Mouse (Mus musculus): Measurements from ENCODE around the gene Ppp6r1. TPM values are rescaled to one million over a fixed set of nuclear protein-coding genes. Genes with fewer than 3 reads are reported as not detected.
"Not testable (repeated sequence)": the region's sequence is repeated elsewhere in the genome, so short reads cannot be mapped to it uniquely, and the experiment has no call there.

Ppp6r1 gene
- total RNA-seq, 4 experiments from 2014 or later: 130 to 139 (median 134) TPM

DNA sequence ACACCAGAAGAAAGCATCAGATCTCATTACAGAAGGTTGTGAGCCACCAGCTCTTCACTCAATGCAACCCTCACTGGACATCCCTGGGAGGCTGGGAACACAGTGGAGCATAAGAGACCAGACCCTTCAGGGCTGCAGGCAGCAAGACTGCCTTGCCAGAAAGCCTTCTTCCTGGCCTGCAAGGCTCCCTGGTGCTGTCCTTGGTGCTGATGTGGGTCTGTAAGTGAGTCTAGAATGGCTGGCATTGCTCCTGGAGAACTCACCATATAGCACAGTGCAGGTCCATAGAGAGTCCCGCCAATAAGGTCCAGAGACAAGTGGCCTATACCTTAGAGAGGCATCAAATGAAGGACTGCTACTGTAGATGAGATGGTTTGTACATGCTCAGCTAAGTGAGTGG, 38.8 kb downstream of the Ppp6r1 start:
- no peak for DNase-seq (ENCODE audit: low spot score in 2 of 2)

GRCm38 (mm10) chr7:4613740-4614403, 44.9 kb downstream of the Ppp6r1 start:
- no peak for DNase-seq (ENCODE audit: low spot score in 2 of 2)

DNA sequence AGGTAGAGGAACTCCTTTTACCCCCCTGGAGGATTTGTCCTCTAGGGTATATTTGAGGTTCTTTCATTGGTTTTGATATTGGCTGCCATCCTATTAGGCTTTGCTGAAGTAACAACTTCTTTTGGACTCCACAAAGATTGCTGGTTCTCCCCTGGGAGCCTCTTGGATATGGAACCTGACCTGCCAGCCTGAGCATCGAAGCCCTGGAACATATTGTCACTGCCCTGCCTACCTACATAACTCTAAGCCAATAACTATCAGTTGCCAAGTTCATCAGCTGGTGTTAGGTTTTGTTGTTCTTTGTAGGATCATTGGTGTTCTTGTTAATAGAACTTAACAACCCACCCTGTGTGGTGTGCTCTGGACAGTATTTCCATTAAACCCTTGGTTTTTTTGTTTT, 45.9 kb downstream of the Ppp6r1 start:
- DNase-seq (ENCODE audit: low spot score in 2 of 2): no peak

GRCm38 (mm10) chr7:4612386-4612785, 46.4 kb downstream of the Ppp6r1 start:
- no peak for DNase-seq (ENCODE audit: low spot score in 2 of 2)

GRCm38 (mm10) chr7:4611921-4612341, 46.9 kb downstream of the Ppp6r1 start:
- no peak for DNase-seq (ENCODE audit: low spot score in 2 of 2)

- no peak for DNase-seq (ENCODE audit: low spot score in 2 of 2)
Observed at GRCm38 (mm10) chr7:4611511-4611910, 47.3 kb downstream of the Ppp6r1 start.

DNA sequence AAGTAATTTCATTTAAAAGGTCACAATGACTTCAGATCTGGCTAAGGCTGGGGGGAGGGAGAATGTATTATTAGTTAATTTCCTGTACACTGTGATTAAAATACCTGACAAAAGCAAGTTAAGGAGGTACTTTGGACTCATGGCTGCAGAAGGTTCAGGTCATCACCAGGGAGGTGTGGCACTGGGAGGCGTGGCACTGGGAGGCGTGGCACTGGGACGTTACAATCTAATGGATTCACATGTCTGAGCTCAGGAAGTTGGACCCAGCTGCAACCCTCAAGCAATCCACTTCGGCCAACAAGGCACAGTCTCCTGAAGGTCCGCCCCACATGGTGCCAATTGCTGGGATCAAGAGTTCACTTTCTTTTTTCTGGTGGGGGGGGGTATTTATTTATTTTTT, 50.8 kb downstream of the Ppp6r1 start:
- DNase-seq (ENCODE audit: low spot score in 2 of 2): no peak

GRCm38 (mm10) chr7:4603873-4604272, 54.9 kb downstream of the Ppp6r1 start, which contains the start of gene Ptprh:
TSS of gene Ptprh (minus strand) at chr7:4604041.
- DNase-seq (ENCODE audit: low spot score in 2 of 2): no peak

DNA sequence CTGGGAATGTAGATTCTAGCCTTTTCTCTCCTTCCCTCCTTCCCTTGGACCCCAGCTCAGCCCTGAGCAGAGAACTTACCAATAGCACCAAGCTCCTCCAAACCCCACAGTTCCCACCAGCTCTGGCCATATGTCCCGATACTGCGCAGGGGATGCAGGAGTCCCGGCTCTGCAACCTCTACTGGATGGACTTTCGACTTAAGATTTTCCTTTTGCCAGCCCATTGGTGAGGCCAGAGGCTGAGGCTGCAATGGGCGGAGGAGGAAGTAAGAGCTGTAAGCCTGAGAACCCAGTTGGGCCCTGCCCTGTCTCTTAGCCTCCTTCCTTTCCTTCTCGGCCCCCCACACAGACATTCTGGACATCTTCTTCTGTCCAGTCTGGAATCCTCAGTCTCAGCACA, 55.9 kb downstream of the Ppp6r1 start:
- no peak for DNase-seq (ENCODE audit: low spot score in 2 of 2)

DNA sequence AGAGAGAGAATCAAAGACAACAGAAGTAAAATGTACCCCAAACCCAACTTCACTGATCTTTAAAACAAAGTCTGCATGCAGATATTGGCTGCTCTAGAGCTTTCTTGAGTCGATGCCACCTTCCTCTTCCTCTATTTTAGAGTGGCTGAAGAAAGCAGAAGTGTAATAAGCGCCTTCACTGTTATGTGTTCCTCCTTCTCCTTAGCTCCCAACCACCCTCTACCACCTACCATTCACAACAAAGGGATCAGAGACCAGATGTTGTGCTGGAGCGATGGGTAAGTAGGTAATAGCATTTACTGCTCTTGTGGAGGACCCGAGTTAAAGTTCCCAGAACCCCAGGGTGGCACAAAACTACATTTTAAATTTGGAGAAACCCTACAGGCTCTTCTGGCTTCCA, 61.8 kb downstream of the Ppp6r1 start:
- not testable (repeated sequence) for DNase-seq (ENCODE audit: low spot score in 2 of 2)

Other genes starting within 250 kb of the Ppp6r1 start
- gene Rdh13, start 213.4 kb downstream of the Ppp6r1 start, total RNA-seq (2022): 10 to 100 TPM; 27.0 to 31.7 (median 30.2) TPM
- gene Eps8l1, start 198.3 kb downstream of the Ppp6r1 start, total RNA-seq (2022): 1 to 10 TPM; 6.1 to 9.1 (median 6.2) TPM
- gene Ppp1r12c, start 157.3 kb downstream of the Ppp6r1 start, total RNA-seq (2022): 100 to 1,000 TPM; 143 to 158 (median 147) TPM
- 1 to 10 TPM; 1.3 to 4.0 (median 2.0) TPM for gene Tnnt1, start 142.6 kb downstream of the Ppp6r1 start, total RNA-seq (2022)
- gene Tnni3, start 134.8 kb downstream of the Ppp6r1 start, total RNA-seq (2022): 1 to 10 TPM in 1 of 4 experiments, not detected in 3; 1.3 TPM
- gene Dnaaf3, start 126.6 kb downstream of the Ppp6r1 start, total RNA-seq (2022): 1 to 10 TPM in 1 of 4 experiments, under 1 TPM in 2, not detected in 1; 0.77 to 1.6 (median 0.96) TPM
- gene Syt5, start 111.5 kb downstream of the Ppp6r1 start, total RNA-seq (2022): 100 to 1,000 TPM; 180 to 219 (median 211) TPM
- under 1 TPM; 0.59 to 0.85 (median 0.67) TPM for gene Ptprh, start 55.0 kb downstream of the Ppp6r1 start, total RNA-seq (2022)
- gene Tmem86b, start 27.6 kb downstream of the Ppp6r1 start, total RNA-seq (2022): 10 to 100 TPM; 15.4 to 27.0 (median 20.7) TPM
- 10 to 100 TPM; 76.4 to 91.2 (median 84.1) TPM for gene Hspbp1, start 26.0 kb upstream of the Ppp6r1 start, total RNA-seq (2022)
- 100 to 1,000 TPM; 314 to 327 (median 325) TPM for gene Brsk1, start 31.6 kb upstream of the Ppp6r1 start, total RNA-seq (2022)
- under 1 TPM in 2 of 4 experiments, not detected in 2; 0.27 to 0.36 TPM for gene Tmem150b, start 66.2 kb upstream of the Ppp6r1 start, total RNA-seq (2022)
- gene Kmt5c, start 81.1 kb upstream of the Ppp6r1 start, total RNA-seq (2022): 10 to 100 TPM; 26.1 to 39.8 (median 33.0) TPM
- gene Cox6b2, start 94.1 kb upstream of the Ppp6r1 start, total RNA-seq (2022): 10 to 100 TPM in 1 of 4 experiments, 1 to 10 TPM in 3; 6.0 to 13.0 (median 7.4) TPM
- gene Fam71e2, start 112.3 kb upstream of the Ppp6r1 start, total RNA-seq (2022): not detected
- gene Il11, start 123.8 kb upstream of the Ppp6r1 start, total RNA-seq (2022): under 1 TPM; 0.31 to 0.43 (median 0.37) TPM
- gene Tmem190, start 123.9 kb upstream of the Ppp6r1 start, total RNA-seq (2022): not detected
- gene Tmem238, start 130.6 kb upstream of the Ppp6r1 start, total RNA-seq (2022): 1 to 10 TPM; 1.2 to 3.7 (median 2.0) TPM
- gene Rpl28, start 133.9 kb upstream of the Ppp6r1 start, total RNA-seq (2022): 100 to 1,000 TPM; 350 to 553 (median 418) TPM
- gene Ube2s, start 153.6 kb upstream of the Ppp6r1 start, total RNA-seq (2022): 100 to 1,000 TPM; 113 to 119 (median 116) TPM
- gene Shisa7, start 185.7 kb upstream of the Ppp6r1 start, total RNA-seq (2022): 100 to 1,000 TPM; 133 to 179 (median 153) TPM
- 1 to 10 TPM; 4.7 to 8.9 (median 6.9) TPM for gene Isoc2b, start 211.2 kb upstream of the Ppp6r1 start, total RNA-seq (2022)
- 10 to 100 TPM; 13.7 to 16.0 (median 14.2) TPM for gene Isoc2a, start 218.1 kb upstream of the Ppp6r1 start, total RNA-seq (2022)
- under 1 TPM; 0.29 to 0.77 (median 0.39) TPM for gene Gm36210, start 247.5 kb upstream of the Ppp6r1 start, total RNA-seq (2022)

Data from layer of hippocampus, adult 8-10 months (tissue).